Mouse (Mus musculus) splenic B cell, adult 2 months (primary cell): ENCODE measurements around the gene Chml.
A peak's percentile ranks its signal among the peaks of the same experiment; 100 is the strongest.

Source experiments
- DNase-seq: peaks from one replicate; pipeline ENCODE4 v3.0.0-alpha.2; 2011; ENCODE audit warnings: low read depth, low spot score
- H3K27me3 ChIP-seq: 2 replicates; pipeline ENCODE4 v1.6.1; 2012; ENCODE audit warnings: mild to moderate bottlenecking, low read length, moderate library complexity, mixed read lengths; ENCODE audit not compliant: control insufficient read depth, poor library complexity, insufficient read depth, severe bottlenecking
- H3K36me3 ChIP-seq: 2 replicates; pipeline ENCODE4 v1.6.1; 2012; ENCODE audit warnings: mild to moderate bottlenecking, low read length, moderate library complexity, mixed read lengths; ENCODE audit not compliant: control insufficient read depth, poor library complexity, insufficient read depth, severe bottlenecking

Gene Chml

GRCm38 (mm10) chr1:175692246-175692996 lies at the start of gene Chml, which contains the start of gene Opn3:
Gene Chml, minus strand, starts transcription at chr1:175692901.
Gene Opn3, minus strand, starts transcription at chr1:175692776.
- peak; percentile 100 for DNase-seq
- Histone ChIP-seq H3K36me3 (no peaks in the 10 kb centered on the region), H3K27me3 (no peaks in the 10 kb centered on the region)

GRCm38 (mm10) chr1:175725771-175726170 lies 33.1 kb upstream of the Chml start:
- Histone ChIP-seq H3K27me3 (no peaks in the 10 kb centered on the region), H3K36me3 (no peaks in the 10 kb centered on the region)
- DNase-seq, result no peak

GRCm38 (mm10) chr1:175716832-175717231 lies 24.1 kb upstream of the Chml start:
- DNase-seq, result no peak
- H3K27me3 ChIP-seq, result no peaks in the 10 kb centered on the region
- no peaks in the 10 kb centered on the region for H3K36me3 ChIP-seq

- no peak for DNase-seq
- Histone ChIP-seq H3K36me3 (no peaks in the 10 kb centered on the region), H3K27me3 (no peaks in the 10 kb centered on the region; the same call in 1 of the 2 replicates)
These were observed 19.7 kb upstream of the Chml start for GRCm38 (mm10) chr1:175712338-175712909.

GRCm38 (mm10) chr1:175708013-175708412 lies 15.3 kb upstream of the Chml start:
- DNase-seq, result no peak
- no peaks in the 10 kb centered on the region; the same call in 1 of the 2 replicates for H3K27me3 ChIP-seq
- H3K36me3 ChIP-seq, result no peaks in the 10 kb centered on the region

GRCm38 (mm10) chr1:175707599-175707998 lies 14.9 kb upstream of the Chml start:
- no peak for DNase-seq
- Histone ChIP-seq H3K27me3 (no peaks in the 10 kb centered on the region; the same call in 1 of the 2 replicates), H3K36me3 (no peaks in the 10 kb centered on the region)

- no peak for DNase-seq
- Histone ChIP-seq H3K36me3 (no peaks in the 10 kb centered on the region), H3K27me3 (no peaks in the 10 kb centered on the region; the same call in 1 of the 2 replicates)
These were observed 8.4 kb upstream of the Chml start for GRCm38 (mm10) chr1:175701145-175701544.

- Histone ChIP-seq H3K36me3 (no peaks in the 10 kb centered on the region), H3K27me3 (no peaks in the 10 kb centered on the region; the same call in 1 of the 2 replicates)
- DNase-seq, result no peak
These were observed 7.1 kb upstream of the Chml start for GRCm38 (mm10) chr1:175699796-175700195.

GRCm38 (mm10) chr1:175699375-175699774 lies 6.7 kb upstream of the Chml start:
- no peaks in the 10 kb centered on the region for H3K36me3 ChIP-seq

GRCm38 (mm10) chr1:175698293-175698692 lies 5.6 kb upstream of the Chml start, which contains the start of gene Wdr64:
Gene Wdr64, plus strand, starts transcription at chr1:175698593.
- Histone ChIP-seq H3K27me3 (no peaks in the 10 kb centered on the region; the same call in 1 of the 2 replicates), H3K36me3 (no peaks in the 10 kb centered on the region)
- DNase-seq, result no peak

More at GRCm38 (mm10) chr1:175699375-175699774, 6.7 kb upstream of the Chml start:
- no peak for DNase-seq
- H3K27me3 ChIP-seq, result no peaks in the 10 kb centered on the region; the same call in 1 of the 2 replicates

- Histone ChIP-seq H3K36me3 (no peaks in the 10 kb centered on the region), H3K27me3 (no peaks in the 10 kb centered on the region; the same call in 1 of the 2 replicates)
- DNase-seq, result peak; percentile 62
These were observed 794 bp upstream of the Chml start for GRCm38 (mm10) chr1:175693429-175693960.

- no peak for DNase-seq
- H3K36me3 ChIP-seq, result no peaks in the 10 kb centered on the region
- no peaks in the 10 kb centered on the region for H3K27me3 ChIP-seq
These were observed 278 bp upstream of the Chml start for GRCm38 (mm10) chr1:175692997-175693361.

- no peak for DNase-seq
- Histone ChIP-seq H3K27me3 (no peaks in the 10 kb centered on the region), H3K36me3 (no peaks in the 10 kb centered on the region; the same call in 1 of the 2 replicates)
These were observed 935 bp downstream of the Chml start for GRCm38 (mm10) chr1:175691686-175692245.

- Histone ChIP-seq H3K36me3 (no peaks in the 10 kb centered on the region), H3K27me3 (no peaks in the 10 kb centered on the region)
- no peak for DNase-seq
These were observed 11.7 kb downstream of the Chml start for GRCm38 (mm10) chr1:175680995-175681394.

- Histone ChIP-seq H3K36me3 (no peaks in the 10 kb centered on the region), H3K27me3 (no peaks in the 10 kb centered on the region)
- DNase-seq, result no peak
These were observed 15.2 kb downstream of the Chml start for GRCm38 (mm10) chr1:175677459-175677858.
